Mouse (Mus musculus) liver, postnatal 0 days (tissue): Measurements from ENCODE around the gene Ppp1r13b. TPM values are rescaled to one million over a fixed set of nuclear protein-coding genes. Genes with fewer than 3 reads are reported as not detected.

Experiments used
- ATAC-seq: fragments of 200-750 bp; cut with Nextera tagmentation; 2 replicates; pipeline ENCODE4 v1.8.0; 2017; ENCODE audit warnings: mild to moderate bottlenecking, moderate library complexity
- DNase-seq: peaks from one replicate; pipeline ENCODE4 v3.0.0-alpha.2; 2016
- H3K27ac ChIP-seq: fragments of 300-500 bp; sonication (generic); 2 replicates; pipeline ENCODE4 v1.5.1; 2014; ENCODE audit warnings: antibody characterized with exemption, moderate library complexity, mild to moderate bottlenecking, low read depth
- H3K27me3 ChIP-seq: fragments of 300-500 bp; sonication (generic); 2 replicates; pipeline ENCODE4 v1.6.1; 2014; ENCODE audit warnings: low read length, control low read depth, mixed read lengths; ENCODE audit not compliant: insufficient read depth
- H3K36me3 ChIP-seq: fragments of 300-500 bp; sonication (generic); replicated peaks from 2 replicates; pipeline ENCODE4 v1.6.1; 2014; ENCODE audit warnings: mild to moderate bottlenecking, control low read depth, low read length, moderate library complexity, mixed read lengths; ENCODE audit not compliant: insufficient read depth
- H3K4me1 ChIP-seq: fragments of 300-500 bp; sonication (generic); 2 replicates; pipeline ENCODE4 v1.6.1; 2014; ENCODE audit warnings: antibody characterized with exemption, mild to moderate bottlenecking, control low read depth; ENCODE audit not compliant: insufficient read depth
- H3K4me2 ChIP-seq: fragments of 300-500 bp; sonication (generic); 2 replicates; pipeline ENCODE4 v1.6.1; 2014; ENCODE audit warnings: low read depth, mild to moderate bottlenecking, low read length, moderate library complexity, mixed read lengths
- H3K4me3 ChIP-seq: fragments of 300-500 bp; sonication (generic); 2 replicates; pipeline ENCODE4 v1.5.1; 2014; ENCODE audit warnings: low read depth, low read length
- H3K9ac ChIP-seq: fragments of 300-500 bp; sonication (generic); replicated peaks from 2 replicates; pipeline ENCODE4 v1.6.1; 2014; ENCODE audit warnings: mild to moderate bottlenecking, moderate library complexity
- H3K9me3 ChIP-seq: fragments of 300-500 bp; sonication (generic); 2 replicates; pipeline ENCODE4 v1.6.1; 2016; ENCODE audit warnings: mild to moderate bottlenecking, control low read depth, low read length, mixed read lengths
- CTCF ChIP-seq: sonication (generic); IDR thresholded peaks from 2 replicates; pipeline ENCODE4 v1.5.1; 2016; ENCODE audit warnings: antibody characterized with exemption, low read depth
- EP300 ChIP-seq: IDR thresholded peaks from 2 replicates; pipeline ENCODE4 v1.6.1; 2016; ENCODE audit warnings: antibody characterized with exemption, low read depth, mild to moderate bottlenecking
- WGBS: fragments of 180-500 bp; shearing (Covaris S2); extraction: QIAGEN DNeasy Blood & Tissue Kit; methylation state at CpG from one replicate; pipeline ENCODE4 v1.1.7; 2014; ENCODE audit not compliant: insufficient replicate concordance; 5-methylcytosine and 5-hydroxymethylcytosine counted together
- polyA plus RNA-seq: library from polyadenylated mRNA; unstranded; fragments of >200 nt; fragmentation: Nextera tagmentation; extraction: Ambion mirVana; gene quantifications from 2 replicates; pipeline ENCODE4 v1.2.1, GENCODE M21; 2015

The Ppp1r13b gene
- polyA plus RNA-seq, 1 experiment from 2014 or later: 4.5 TPM

- ATAC-seq: no peak
- Histone ChIP-seq H3K4me3 (no peak overlapping the region), H3K4me2 (no peak overlapping the region), H3K9me3 (no peaks in the 10 kb centered on the region), H3K9ac (no peak overlapping the region), H3K27me3 (no peaks in the 10 kb centered on the region), H3K27ac (no peak overlapping the region), H3K4me1 (no peaks in the 10 kb centered on the region), H3K36me3 (0 out of 2 replicates have a peak, but pooled peaks cover 2% of the 10 kb centered on the region)
- no peak for TF ChIP-seq EP300
- TF ChIP-seq CTCF: no peak
- DNase-seq: no peak
- 80% methylated on average over 3 of the region's 3 CpGs for WGBS
Measured at GRCm38 (mm10) chr12:111875499-111875898, 32.4 kb downstream of the Ppp1r13b start.

GRCm38 (mm10) chr12:111874601-111875140 is 33.2 kb downstream of the Ppp1r13b start:
- WGBS: 72% methylated on average over 1 of the region's 1 CpGs
- DNase-seq: no peak
- H3K9ac ChIP-seq: no peak overlapping the region
- TF ChIP-seq EP300: no peak
- H3K4me2 ChIP-seq: no peak overlapping the region
- H3K27ac ChIP-seq: no peak overlapping the region
- H3K9me3 ChIP-seq: no peaks in the 10 kb centered on the region
- ATAC-seq: no peak
- H3K27me3 ChIP-seq: no peaks in the 10 kb centered on the region
- H3K36me3 ChIP-seq: 0 out of 2 replicates have a peak, but pooled peaks cover 3% of the 10 kb centered on the region
- no peaks in the 10 kb centered on the region for H3K4me1 ChIP-seq
- H3K4me3 ChIP-seq: no peak overlapping the region

GRCm38 (mm10) chr12:111872079-111872478 is 35.8 kb downstream of the Ppp1r13b start:
- no peak overlapping the region for H3K4me3 ChIP-seq
- no peaks in the 10 kb centered on the region for H3K27me3 ChIP-seq
- H3K4me1 ChIP-seq: no peaks in the 10 kb centered on the region
- no peak overlapping the region for H3K27ac ChIP-seq
- H3K9ac ChIP-seq: no peak overlapping the region
- H3K4me2 ChIP-seq: no peak overlapping the region
- DNase-seq (no peak), ATAC-seq (no peak)
- H3K9me3 ChIP-seq: no peaks in the 10 kb centered on the region
- no peak for TF ChIP-seq CTCF
- 62% methylated on average over 5 of the region's 5 CpGs for WGBS
- 0 out of 2 replicates have a peak, but pooled peaks cover 3% of the 10 kb centered on the region for H3K36me3 ChIP-seq

GRCm38 (mm10) chr12:111870811-111871210 is 37.1 kb downstream of the Ppp1r13b start:
- Histone ChIP-seq H3K9ac (no peak overlapping the region), H3K27ac (no peak overlapping the region), H3K4me2 (no peak overlapping the region), H3K4me1 (no peaks in the 10 kb centered on the region), H3K9me3 (no peaks in the 10 kb centered on the region), H3K36me3 (0 out of 2 replicates have a peak, but pooled peaks cover 5% of the 10 kb centered on the region), H3K27me3 (no peaks in the 10 kb centered on the region), H3K4me3 (no peak overlapping the region)
- DNase-seq (no peak), ATAC-seq (no peak)
- TF ChIP-seq EP300 (no peak), CTCF (no peak)
- 88% methylated on average over 7 of the region's 7 CpGs for WGBS

- TF ChIP-seq EP300 (no peak), CTCF (no peak)
- DNase-seq: no peak
Measured at GRCm38 (mm10) chr12:111869806-111870205, 38.1 kb downstream of the Ppp1r13b start.

GRCm38 (mm10) chr12:111864206-111864824 is 43.6 kb downstream of the Ppp1r13b start:
- Histone ChIP-seq H3K9me3 (no peaks in the 10 kb centered on the region), H3K36me3 (peaks cover 4% of the 10 kb centered on the region; the same call in 1 of the 2 replicates), H3K4me3 (no peak overlapping the region), H3K27ac (no peak overlapping the region), H3K4me2 (no peak overlapping the region), H3K4me1 (no peaks in the 10 kb centered on the region), H3K9ac (no peak overlapping the region), H3K27me3 (no peaks in the 10 kb centered on the region)
- WGBS: 85% methylated on average over 4 of the region's 4 CpGs
- no peak for TF ChIP-seq EP300
- no peak for TF ChIP-seq CTCF
- DNase-seq (no peak), ATAC-seq (no peak)

More at GRCm38 (mm10) chr12:111869806-111870205, 38.1 kb downstream of the Ppp1r13b start:
- no peak overlapping the region for H3K9ac ChIP-seq
- H3K9me3 ChIP-seq: no peaks in the 10 kb centered on the region
- H3K27ac ChIP-seq: no peak overlapping the region
- no peaks in the 10 kb centered on the region for H3K4me1 ChIP-seq
- H3K27me3 ChIP-seq: no peaks in the 10 kb centered on the region
- 0 out of 2 replicates have a peak, but pooled peaks cover 5% of the 10 kb centered on the region for H3K36me3 ChIP-seq
- WGBS: 72% methylated on average over 1 of the region's 1 CpGs
- H3K4me3 ChIP-seq: no peak overlapping the region
- H3K4me2 ChIP-seq: no peak overlapping the region
- no peak for ATAC-seq
